Mouse (Mus musculus): Measurements from ENCODE around the gene Chl1.
A peak's percentile ranks its signal among the peaks of the same experiment; 100 is the strongest.

The Chl1 gene

GRCm38 (mm10) chr6:103510392-103511289 is at the start of gene Chl1:
Gene Chl1, plus strand, starts transcription at chr6:103510586.
- DNase-seq: no peak

DNA sequence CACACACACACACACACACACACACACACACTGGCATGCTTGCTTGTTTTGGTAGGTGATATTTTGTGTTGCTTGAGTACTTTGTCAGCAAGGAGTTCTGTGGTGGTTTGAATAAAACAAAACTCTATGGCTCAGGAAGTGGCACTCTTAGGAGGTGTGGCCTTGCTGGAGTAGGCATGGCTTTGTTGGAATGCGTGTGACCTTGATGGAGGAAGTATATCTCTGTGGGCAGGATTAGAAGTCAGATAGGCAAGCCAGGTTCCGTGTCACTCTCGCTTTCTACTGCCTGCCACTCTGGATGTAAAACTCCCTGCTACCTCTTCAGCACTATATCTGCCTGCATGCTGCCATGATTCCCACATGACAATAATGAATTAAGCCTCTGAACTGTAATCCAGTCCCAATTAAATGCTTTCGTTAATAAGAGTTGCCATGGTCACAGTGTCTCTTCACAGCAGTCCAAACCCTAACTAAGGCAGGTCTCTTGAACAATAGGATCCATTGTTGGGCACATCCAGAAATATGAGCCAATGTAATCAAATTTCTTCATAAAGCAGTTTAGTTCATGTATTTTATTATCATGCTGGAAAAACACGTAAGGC is 44.8 kb upstream of the Chl1 start:
- no peak for DNase-seq

DNA sequence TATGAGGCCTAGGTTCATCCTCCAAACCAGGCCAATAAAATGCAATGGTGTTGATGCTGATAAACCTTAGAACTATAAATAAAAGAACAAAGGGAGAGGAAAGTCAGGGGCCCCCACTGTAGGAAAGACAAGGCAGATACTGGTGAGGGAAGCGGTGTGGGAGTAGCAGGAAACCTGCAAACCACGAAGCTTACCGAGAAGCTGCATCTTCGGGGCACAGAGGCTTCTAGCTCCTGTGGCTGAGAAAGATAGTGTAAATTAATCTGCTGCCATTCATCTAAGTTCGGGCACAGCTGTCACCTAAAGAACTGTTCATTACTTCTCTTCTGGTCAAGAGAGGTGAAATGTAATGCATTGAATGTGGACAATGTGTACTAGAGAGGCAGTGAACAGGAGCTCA is 37.1 kb upstream of the Chl1 start:
- DNase-seq: peak; percentile 13

DNA sequence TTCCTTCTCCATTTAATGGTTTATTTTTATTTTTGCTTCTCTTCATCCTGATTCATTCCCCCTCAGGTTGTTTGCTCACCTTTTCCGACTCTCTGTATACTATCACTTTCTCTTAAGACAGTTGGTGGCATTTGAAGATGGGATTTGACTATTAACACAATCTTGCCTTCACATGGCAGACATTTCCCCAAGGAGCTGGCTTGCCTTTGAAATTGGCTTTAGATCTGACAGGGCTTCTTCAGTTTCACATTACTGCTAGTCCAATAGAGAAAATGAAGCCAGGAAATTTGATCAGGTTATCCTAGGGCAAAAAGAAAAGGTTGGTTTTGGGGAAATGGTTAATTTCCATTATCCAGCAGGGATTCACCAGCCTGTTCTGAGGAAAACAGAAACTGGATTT is 23.2 kb upstream of the Chl1 start:
- no peak for DNase-seq

DNA sequence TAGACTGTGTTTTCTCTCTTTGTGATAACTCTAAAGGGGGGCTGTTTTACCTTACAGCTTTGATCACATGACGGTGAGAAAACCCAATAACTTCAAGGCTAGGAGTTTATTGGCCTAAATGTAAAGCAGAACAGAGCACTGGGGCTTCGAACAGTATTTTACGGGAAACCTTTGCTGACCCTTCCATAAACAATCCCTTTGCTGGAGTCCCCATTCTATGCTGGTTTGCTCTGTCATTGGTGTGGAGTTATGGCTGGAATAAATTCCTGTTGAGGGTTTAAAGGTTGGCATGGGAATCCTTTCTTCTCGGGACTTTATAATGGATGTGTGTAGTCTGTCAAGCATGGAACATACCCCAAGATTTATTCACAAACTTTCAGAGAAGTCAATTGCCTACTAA is 12.0 kb upstream of the Chl1 start:
- no peak for DNase-seq

- no peak for DNase-seq
Measured at GRCm38 (mm10) chr6:103504065-103504464, 6.3 kb upstream of the Chl1 start.

- DNase-seq: no peak
Measured at GRCm38 (mm10) chr6:103507751-103508575, 2.4 kb upstream of the Chl1 start.

GRCm38 (mm10) chr6:103509596-103509995 is 790 bp upstream of the Chl1 start:
- no peak for DNase-seq

DNA sequence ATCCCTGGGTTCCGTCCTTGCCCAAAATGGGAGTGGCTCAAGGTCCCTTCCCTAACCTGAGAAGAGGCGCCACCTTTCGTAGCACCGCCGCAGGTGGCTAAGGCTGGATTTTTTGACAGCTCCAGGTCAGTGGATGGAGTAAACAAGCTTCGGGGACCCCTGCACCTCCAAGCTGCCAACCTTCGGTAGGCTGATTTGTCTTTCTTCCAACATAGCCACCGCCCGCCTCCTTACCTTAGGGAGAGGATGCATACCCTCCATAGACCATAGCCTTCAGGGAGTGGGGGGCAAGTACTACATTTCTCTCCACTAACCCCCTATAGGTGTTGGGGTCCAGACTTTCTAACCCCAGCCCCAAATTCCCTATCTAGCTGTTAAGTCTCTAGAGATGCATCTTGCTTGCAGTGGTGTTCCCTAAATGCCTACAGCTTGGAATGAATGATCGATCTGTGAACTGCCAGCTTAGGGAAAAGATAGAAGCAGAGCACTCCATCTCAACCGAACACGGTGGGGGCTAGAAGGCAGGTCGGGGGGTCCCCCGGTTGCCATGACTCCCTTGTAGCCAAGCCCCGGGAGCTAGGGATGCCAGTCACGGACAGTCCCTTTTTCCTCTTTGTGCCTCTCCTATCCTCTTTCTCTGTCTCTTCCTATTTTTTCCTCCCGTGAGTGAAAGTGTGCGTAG is 1.0 kb downstream of the Chl1 start:
- no peak for DNase-seq

GRCm38 (mm10) chr6:103511972-103512565 is 1.7 kb downstream of the Chl1 start:
- peak; percentile 15 for DNase-seq

DNA sequence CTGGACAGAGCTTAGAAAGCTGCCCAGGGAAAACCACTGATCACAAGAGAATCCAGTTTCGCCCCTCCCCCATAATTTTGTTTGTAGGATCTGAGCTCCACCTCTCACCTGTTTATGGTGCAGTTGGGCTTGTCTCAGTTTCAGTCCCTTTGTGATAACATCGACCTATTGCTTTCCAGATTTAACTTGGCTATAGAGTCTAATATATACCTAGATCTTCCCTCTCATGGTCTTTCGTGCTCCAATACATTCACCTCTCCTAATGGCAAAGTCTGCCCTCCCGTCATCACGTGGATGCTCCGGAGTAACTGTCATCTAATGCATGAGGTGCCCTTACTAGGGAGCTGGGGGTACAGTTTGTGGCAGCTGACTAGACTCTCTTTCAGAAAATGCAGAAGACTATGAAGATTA is 2.5 kb downstream of the Chl1 start:
- no peak for DNase-seq

DNA sequence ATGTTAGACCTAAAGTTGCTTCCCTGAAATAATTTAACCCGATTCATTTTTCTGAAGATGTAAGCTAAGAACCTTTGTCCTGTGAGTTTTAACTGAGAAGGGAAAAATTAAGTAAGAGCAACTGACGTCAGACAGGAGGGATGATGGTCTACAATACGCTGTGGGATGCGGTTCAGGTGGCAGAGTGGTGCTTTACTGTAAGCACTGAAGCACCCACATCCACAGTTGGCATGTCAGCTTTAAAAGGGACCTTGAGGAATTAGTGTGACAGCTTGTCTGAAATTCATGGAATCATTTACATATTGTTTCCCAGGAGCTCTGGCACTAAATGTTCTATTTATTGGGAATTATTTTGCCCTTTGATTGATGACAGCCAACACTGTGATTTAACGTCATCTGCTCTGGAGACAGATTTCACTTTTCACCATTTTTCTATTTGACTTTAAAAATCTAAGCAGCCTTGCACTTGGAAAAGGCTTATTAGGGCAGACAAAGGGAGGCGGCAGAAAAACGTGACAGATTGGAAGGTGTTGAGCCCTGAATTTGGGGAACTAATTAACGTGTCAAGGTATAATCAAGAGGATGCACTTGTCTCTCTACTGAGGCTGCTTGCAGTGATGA is 3.3 kb downstream of the Chl1 start:
- DNase-seq: no peak

- DNase-seq: no peak
Measured at GRCm38 (mm10) chr6:103514346-103514745, 4.0 kb downstream of the Chl1 start.

DNA sequence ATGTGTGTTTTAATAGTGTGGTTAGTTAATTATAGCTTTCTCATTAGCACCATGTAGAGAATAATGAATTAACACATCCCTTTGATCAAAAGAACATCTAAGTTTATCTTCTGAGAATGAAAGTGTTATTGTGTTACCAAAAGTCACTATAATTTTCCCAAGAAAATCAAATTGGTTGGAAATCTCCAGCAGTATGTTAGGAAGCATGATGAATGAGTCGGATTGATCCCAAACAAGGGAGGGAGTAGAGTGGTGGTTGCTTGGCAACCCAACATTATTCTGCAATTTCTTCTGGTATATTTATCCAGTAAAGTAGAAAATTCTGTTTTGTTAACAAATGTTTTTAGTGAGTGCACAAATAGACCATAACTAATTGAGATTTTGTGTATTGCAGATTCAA is 4.4 kb downstream of the Chl1 start:
- DNase-seq: no peak

DNA sequence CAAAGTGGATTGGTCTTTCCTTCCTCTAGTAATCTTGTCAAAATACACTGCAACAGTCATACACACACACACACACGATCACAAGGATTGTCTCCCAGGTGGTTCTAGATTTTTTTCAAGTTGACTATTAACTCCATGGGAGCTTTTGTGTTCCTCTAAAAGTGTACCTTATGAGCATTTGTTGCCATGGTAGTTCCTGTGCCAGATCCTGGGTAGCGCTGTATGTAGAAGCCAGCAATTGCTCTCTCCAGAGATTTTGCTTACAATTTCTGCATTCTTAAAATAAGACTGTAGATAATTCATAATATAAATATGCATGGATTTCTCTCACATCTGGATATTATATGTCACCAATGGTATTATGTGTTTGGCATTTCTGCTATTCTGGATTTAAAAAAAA is 9.2 kb downstream of the Chl1 start:
- no peak for DNase-seq

DNA sequence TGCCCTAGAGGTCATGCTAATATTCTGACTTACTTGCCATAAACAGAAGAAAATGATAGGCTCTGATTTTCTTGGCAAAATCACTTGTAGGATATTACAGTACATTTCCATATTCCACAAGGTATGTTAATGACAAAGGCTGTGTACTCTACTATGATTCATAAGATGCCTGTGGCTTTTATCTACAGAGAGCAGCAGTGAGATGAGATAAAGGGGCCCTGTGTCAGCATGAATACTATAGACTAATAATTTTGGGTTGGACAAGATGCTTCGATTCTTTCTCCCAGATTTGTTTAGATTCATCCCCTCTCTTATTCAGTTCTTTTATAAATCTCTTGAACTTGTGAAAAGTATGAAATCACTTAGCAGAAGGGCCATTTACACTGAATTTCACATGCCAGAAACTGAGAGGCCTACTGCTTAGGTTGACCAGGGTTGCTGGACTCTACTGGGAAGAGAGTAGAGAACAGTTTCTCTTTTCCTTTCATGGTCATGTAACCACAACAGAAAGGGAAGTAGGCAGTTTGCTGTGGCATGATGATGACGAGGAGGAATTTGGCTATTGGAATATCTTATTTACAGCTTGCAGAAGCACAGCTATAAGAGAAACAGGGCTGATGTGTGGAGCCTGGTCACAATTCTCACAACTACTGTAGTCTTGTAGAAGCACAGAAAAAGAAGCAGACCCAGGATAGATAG is 15.1 kb downstream of the Chl1 start:
- no peak for DNase-seq

- DNase-seq: no peak
Measured at GRCm38 (mm10) chr6:103526945-103527777, 16.8 kb downstream of the Chl1 start.

GRCm38 (mm10) chr6:103533048-103533447 is 22.7 kb downstream of the Chl1 start:
- DNase-seq: no peak

DNA sequence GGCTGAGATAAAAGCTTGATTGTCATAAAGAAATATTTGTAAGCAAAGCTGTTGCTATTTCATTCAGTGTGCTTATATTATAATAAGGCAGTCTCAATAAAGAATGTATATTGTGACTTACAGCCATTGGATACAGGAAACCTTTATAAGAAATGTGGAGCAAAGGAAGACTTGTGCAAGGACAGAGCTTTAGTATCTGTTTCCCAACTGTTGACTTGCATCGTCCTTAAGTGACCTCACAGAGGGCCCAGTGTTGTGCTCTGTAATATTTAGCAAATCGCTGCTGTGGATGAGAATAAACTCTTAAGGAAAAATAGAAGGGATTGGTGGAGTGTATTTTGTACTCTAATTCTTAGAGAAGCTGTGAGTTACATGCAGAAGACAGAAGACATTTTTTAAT is 23.6 kb downstream of the Chl1 start:
- DNase-seq: no peak

DNA sequence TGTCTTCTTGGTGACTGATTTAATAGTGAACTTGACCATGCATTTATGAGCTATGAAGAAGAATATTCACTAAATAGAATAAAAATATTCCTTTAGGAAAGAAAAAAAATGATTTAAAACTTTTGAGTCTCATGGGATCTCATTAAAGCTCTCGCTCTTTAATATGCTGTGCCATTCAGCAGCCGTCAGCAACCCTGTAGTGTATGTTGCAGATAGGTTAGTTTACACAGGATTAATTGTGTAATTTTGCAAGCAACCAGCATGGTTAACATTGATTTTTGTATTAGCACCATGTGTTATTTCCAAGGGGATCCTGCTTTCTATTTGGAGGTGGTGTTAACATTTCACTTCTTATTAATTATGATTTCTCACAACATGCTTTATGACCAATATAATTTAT is 32.2 kb downstream of the Chl1 start:
- no peak for DNase-seq

Measured in liver (tissue).